Mouse (Mus musculus) 3134 (cell line): Measurements from ENCODE around the gene Ube4b.

Experiments used
- DNase-seq: peaks from one replicate; pipeline ENCODE4 v3.0.0-alpha.2; 2011; ENCODE audit warnings: low spot score; ENCODE audit not compliant: insufficient read length; ENCODE audit errors: extremely low read depth

Ube4b gene

DNA sequence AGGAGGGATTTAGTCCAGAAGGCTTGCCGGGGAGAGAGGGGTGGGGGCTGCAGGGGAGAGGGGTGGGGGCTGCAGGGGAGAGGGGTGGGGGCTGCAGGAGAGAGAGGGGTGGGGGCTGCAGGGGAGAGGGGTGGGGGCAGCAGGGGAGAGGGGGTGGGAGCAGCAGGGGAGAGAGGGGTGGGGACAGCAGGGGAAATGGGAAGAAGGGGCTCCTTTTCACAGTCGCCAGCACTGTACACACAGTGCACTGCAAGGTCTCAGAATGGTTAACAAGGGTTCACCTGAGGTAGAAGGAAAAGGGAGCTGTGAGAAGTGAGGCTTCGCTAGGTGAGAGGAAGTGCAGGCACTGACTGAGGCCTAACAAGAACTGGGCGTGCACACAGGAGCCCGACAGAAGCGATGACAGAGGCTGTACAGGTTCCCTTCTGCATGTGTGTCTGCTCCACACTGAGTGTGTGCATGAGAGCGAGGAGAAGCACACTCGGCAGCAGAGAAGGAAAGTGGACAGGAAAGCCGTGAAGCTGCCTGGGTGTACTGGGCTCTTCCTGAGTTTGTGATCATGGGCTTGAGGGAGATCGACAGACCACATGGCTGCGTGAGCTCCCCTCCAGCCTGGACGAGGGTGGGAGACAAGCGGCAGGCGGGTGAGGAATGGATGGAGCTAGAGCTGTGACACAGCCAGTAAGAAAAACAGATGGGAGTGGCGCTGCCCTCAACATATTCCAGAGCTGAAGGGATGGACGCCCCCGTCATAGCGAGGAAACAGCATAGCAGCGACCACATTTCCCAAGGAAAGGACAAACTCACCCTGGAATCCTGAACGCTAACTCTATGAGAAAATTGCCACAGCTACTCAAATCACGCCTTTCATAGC, 29.9 kb downstream of the Ube4b start:
- no peak for DNase-seq

DNA sequence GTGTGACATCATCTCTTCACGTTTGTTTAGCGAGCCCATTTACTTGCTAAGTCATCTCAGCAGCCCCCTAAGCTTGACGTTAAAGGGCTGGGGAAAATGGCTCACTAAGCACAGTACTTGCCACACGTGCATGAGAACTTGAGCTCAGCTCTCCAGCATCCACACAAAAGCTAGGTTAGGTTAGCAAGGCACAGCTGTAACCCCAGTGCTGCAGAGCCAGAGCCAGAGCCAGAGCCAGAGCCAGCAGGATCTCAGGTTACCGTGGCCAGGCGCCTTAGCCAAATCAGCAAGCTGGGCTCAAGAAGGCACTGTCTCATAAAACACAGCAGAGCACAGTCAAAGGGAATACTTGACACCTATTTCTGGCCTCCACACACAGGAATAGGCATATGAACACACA, 31.0 kb downstream of the Ube4b start:
- DNase-seq = no peak

- DNase-seq = no peak
Observed at GRCm38 (mm10) chr4:149394292-149394691, 32.3 kb downstream of the Ube4b start.

GRCm38 (mm10) chr4:149393311-149393995, 33.1 kb downstream of the Ube4b start:
- DNase-seq = no peak

DNA sequence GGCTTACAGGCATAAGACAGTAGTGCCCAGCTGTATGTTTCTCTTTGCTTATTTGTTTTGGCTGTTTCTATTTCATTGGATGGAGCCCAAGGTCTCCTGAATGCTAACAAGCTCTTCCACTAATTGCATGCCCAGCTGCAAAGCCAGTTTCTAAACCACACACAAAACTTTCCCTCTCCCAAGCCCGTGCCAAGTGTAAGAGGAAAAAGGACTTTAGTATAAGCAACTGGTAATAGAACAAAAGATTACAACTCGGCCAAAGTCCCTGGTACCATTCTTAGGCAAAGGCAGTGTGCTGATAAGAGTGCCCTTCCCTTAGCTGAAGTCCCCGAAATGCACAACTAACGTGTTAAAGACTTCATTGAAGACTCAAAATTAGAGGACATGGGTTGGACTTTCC, 34.2 kb downstream of the Ube4b start:
- no peak for DNase-seq

- no peak for DNase-seq
Observed at GRCm38 (mm10) chr4:149381001-149381400, 45.5 kb downstream of the Ube4b start.

DNA sequence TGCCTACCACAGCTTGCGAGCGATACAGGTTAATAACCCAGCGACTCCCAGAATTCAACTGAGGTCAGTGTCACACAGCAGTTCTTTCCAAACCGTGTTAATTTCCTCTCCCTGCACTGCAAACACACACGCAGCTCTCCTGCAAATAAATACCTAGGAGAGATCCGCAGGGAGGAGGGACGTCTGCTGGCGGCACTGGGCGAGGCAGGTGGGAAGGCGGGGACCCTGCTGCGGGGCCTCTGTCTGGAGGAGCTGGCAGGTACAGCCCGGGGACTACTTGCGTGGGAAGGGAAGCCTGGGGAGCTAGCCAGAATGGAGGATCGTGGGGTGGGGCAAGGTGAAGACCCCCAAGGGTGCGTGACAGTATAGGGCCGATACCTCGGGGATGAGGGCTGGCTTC, 46.7 kb downstream of the Ube4b start:
- DNase-seq = no peak

- DNase-seq = no peak
Observed at GRCm38 (mm10) chr4:149378819-149379218, 47.7 kb downstream of the Ube4b start.

DNA sequence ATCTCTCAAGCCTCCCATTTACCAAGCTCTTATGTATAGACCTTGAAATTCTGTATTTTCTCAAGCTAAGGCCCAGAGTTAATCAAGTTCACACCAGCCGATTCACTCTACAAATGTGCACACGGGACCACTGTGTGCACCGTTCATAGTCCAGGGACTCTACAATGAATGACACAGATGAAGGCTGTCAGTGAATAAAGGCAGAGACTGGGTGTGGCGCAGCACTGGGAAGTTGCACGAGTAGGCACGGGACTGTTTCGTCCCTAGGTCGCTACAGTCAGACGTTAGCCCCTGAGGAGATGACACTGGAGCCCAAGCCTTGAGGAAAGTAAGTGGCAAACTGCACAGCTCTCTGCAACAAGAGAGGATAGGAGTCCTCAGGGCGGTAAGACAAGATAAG, 50.5 kb downstream of the Ube4b start:
- no peak for DNase-seq

DNA sequence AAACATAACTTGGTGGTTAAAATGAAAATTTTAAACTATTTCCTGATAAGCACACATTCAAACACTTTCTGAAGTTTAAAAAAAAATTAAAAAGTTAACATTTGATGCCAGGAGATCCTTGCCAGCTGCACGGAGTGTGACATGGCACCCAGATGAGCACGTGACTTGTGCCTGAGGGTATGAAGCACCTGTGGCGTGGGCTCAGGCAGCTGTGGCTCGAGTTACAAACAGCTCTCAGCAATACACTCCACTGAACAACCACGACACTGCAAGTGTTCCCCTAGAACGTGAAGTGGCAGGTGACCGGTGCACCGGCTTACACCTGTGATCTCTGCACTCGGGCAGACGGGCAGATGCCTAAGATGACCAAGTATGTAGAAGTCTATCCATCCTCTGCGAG, 51.9 kb downstream of the Ube4b start:
- DNase-seq = no peak

- DNase-seq = no peak
Observed at GRCm38 (mm10) chr4:149373927-149374326, 52.6 kb downstream of the Ube4b start.

DNA sequence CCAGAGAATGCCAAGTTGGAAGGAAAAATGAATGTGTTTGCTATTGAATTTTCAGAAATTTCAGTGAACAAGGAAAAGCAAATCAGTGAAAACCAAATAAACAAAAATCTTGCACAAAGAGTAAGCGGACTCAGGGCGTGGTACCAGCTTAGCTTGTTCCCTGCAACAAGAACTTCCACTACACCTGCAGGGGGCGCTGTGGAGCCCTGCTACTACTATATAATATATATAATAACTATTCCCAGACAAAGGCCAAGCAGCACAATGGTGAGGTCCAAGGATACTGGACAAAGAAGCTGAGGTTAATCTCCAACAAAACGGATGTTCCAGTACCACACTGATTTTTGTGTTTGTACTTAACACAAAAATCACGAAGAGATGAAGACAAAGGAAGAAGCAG, 53.1 kb downstream of the Ube4b start:
- no peak for DNase-seq

DNA sequence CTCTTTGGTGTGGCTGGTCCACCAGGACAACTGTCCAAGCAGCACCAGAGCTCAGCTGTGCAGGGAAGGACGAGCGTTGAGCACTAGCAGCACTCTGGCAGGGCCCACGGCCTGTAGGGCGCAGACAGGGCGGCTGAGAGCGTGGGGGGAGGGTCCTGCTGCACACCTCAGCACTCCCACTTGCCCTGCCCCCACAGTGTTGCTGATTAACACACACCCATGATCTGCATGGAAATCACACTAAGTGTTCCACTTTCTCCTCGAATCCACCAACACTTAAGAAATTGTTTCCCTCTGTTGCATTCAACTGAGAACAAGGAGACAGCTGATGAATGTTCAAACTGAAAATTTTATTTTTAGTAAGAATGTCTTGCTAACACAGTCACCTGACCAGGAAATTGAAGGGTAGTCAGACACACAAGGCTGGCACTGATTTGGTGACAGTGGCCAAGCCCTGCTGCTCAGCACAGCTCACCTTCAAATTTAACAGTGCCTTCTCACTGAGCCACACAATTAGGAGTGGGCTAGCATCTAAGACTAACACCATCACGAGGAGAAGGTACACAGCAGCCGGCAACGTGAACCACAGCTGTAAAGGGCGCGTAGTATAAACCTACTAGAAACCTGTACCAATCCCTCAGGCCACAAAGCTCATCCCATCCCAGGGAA, 60.7 kb downstream of the Ube4b start:
- DNase-seq = no peak

GRCm38 (mm10) chr4:149364896-149365295, 61.7 kb downstream of the Ube4b start:
- no peak for DNase-seq

DNA sequence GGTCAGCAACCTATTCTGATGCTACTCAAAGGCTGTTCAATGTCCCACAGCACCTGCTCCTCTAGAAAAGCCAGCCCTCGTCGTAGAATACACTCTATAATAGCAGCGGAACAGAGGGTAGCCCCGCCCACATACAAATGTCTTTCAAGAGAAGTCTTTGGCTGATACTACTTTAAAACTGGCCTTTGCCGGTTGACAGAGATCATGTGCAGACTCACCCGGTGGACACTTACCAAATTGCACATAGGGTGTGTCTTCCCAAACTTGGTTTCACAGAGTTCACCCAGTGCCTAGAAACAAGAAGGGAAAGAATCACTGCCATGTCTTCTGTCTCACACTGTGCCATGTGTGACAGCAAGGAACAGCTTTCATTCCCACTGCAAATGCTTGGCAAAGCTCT, 65.5 kb downstream of the Ube4b start:
- no peak for DNase-seq

DNA sequence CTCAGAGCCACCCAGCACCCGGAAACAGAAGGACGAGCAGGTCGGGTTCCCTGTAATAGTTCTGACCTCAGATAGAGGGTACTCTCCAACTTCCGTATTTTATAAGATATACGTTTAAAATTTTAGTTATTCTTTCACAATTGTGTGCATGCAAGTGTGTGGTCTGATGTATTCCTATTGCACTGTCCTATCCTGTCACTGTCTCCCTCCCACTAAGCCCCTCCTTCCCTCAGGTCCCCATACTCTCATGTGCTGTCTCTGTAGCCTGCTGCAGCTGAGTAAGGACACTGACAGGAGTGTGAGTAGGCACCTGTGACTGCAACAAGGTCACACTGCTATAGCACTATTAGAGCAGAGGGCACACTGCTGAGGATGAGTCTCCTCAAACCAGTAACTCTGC, 65.9 kb downstream of the Ube4b start:
- DNase-seq = no peak

DNA sequence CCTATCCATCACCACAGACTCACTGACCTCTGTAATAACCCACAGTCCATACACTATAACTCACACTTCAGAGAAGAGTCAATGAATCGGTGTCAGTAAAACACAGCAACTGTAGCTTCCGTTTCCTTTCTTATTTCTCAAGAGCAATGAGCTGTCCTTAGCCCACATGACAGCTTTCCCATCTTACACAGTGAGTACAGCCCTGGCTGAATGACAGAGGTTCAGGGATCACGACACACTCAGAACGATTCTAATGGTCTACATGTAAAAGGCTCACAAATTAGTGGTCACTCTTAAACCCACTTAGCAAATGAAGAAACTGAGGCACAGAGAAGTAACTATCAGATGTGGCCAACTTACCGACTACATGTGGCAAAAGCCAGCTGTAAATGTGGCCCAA, 68.6 kb downstream of the Ube4b start:
- DNase-seq = no peak

- DNase-seq = no peak
Observed at GRCm38 (mm10) chr4:149354671-149355070, 71.9 kb downstream of the Ube4b start.

DNA sequence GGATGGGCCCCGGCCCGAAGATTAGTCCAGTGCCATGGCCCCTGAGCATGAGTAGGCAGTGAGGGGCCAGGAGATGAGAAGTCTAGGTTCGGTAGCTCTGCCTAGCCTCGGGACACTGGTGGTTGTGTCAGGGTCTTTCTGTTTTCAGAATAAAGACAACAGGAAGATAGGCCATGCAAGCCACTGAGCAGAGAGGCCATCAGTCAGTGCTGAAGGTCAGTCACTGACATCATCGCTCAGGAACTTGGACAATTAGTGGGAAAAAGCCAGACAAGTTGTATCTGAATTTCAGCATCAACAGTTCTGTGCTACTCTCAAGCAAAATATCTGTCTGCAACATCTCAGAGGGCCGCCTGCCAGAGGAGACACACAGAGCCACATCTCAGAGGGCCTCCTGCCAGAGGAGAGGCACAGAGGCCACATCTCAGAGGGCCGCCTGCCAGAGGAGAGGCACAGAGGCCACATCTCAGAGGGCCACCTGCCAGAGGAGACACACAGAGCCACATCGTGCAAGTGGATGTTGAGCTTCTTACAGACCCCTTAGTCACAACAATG, 74.9 kb downstream of the Ube4b start:
- DNase-seq = no peak

GRCm38 (mm10) chr4:149348963-149349362, 77.6 kb downstream of the Ube4b start:
- DNase-seq = no peak

DNA sequence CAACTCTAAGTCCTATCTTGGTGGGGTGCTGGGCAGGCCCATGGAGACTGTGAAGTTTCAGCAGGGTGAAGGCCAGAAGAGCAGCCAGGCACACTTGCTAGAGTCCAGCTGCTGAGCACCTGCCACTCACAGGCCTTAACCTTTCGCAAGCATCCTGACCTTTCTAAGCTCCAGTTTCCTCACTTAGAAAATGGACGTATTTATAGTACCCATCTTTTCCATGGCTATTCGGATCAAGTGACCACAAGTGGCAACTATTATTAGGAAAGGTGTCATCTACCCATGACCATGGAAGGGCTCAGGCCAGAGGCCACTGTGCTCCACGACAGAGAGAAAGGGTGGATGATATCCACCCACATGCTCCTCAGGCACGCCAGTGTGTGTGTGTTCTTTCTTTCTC, 80.7 kb downstream of the Ube4b start:
- DNase-seq = no peak
